Mouse (Mus musculus) frontal cortex, adult 2 months (tissue): ENCODE results near the gene Timp2. TPM values are rescaled to one million over a fixed set of nuclear protein-coding genes. Genes with fewer than 3 reads are reported as not detected.
"Not testable (repeated sequence)": the region's sequence is repeated elsewhere in the genome, so short reads cannot be mapped to it uniquely, and the experiment has no call there.

ENCODE experiments used
- DNase-seq, 2 experiments: peaks; one replicate each; pipeline ENCODE4 v3.0.0; 2022; ENCODE audit warnings: low spot score in 1 of 2; ENCODE audit errors: extremely low spot score in 1 of 2
- polyA plus RNA-seq: library from polyadenylated mRNA; depleted of rRNA; stranded (reverse); fragments of >200 nt; gene quantifications from 2 replicates; pipeline ENCODE4 v1.2.3, GENCODE M21; 2012; rRNA removed

The Timp2 gene
- 192 and 218 TPM in 2 replicates for polyA plus RNA-seq

DNA sequence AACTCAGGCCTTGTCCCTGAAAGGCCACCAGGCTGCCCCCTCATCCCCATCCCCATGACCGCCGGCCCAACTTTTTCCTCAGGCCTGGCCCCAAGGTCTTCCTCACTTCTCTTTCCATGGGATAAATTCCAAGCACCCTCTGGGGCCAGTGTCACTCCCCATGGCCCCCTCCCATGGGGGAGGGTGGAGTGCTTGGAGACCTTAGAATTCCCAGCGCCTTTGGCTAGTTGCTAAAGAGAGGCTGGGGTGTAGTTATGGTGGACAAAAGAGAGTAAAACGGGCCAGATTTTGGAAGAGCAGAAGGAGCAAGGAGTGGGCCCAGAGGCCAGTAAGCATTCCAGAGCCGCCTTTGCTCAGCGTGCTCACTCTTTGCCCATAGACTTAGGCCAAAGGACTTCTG lies at the start of gene Timp2:
Gene Timp2 (minus strand): TSS at position 101 of the 400 bp plus-strand sequence.
- DNase-seq, result no peak

DNA sequence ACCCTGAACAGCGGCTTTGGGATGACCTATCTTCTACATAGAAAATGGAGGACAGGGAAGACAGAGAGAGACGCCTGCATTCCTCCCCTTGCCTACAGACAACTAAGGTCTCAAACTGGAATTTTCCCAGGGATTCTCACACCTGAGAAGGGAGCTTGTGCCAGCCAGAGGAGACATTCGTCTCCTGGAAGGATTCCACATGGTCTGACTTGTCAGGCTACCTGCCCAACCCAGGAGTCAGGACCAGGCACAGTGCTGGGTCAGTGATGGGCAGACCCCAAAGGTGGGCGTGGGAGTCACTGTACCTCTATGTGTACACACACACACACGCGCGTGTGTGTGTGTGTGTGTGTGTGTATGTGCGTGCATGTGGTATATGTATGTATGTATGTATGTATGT lies 49.8 kb upstream of the Timp2 start:
- no peak for DNase-seq

- no peak for DNase-seq
Observed at GRCm38 (mm10) chr11:118403951-118404899, 48.7 kb upstream of the Timp2 start.

GRCm38 (mm10) chr11:118403183-118403582 lies 47.6 kb upstream of the Timp2 start:
- DNase-seq, result no peak

DNA sequence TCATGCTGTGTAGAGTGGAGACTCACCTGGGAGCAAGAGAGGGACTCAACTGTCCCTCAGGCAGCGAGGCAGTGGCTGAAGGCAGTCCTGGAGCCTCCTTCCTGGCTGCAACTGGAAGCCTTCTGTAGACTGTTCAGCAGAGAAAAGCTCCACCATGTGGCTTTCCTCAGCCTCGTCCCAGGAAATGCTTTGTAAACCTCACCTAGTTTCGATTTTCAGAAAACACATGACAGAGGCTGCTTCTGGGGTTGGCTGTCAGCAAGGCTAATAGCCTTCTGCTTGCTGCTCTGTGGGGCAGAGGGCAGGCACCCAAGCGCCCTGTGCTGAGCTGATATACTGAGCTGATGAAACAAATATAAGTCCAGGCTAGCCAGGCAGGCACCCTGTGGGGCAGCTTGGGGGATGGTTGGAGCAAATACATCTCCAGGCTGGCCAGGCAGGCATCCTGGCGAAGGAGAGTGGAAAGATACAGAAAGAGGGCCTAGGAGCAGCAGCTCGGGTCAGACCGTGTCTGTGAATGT lies 46.3 kb upstream of the Timp2 start, which contains the start of gene Lgals3bp:
Gene Lgals3bp (minus strand): TSS at position 333 of the 521 bp plus-strand sequence.
- peak; percentile 43 to 73 for DNase-seq

- no peak for DNase-seq
Observed at GRCm38 (mm10) chr11:118401195-118401594, 45.7 kb upstream of the Timp2 start.

DNA sequence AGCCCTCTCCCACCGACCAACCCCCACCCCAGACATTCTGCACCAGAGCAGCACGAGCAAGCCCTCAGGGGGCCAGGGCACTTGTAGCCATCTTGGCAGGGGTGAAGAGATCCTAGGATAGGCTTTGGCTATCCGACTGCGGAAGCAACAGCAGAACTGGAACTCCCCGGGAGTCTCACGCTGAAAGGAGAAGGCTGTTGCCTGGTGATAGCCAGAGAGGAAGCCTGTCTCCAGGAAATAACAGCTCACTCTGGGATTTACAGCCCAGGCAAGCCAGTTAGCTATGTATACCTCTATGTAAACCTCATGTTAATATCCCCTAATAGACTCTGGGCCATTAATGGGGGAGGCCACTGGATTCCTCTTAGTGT lies 45.0 kb upstream of the Timp2 start:
- DNase-seq, result no peak

DNA sequence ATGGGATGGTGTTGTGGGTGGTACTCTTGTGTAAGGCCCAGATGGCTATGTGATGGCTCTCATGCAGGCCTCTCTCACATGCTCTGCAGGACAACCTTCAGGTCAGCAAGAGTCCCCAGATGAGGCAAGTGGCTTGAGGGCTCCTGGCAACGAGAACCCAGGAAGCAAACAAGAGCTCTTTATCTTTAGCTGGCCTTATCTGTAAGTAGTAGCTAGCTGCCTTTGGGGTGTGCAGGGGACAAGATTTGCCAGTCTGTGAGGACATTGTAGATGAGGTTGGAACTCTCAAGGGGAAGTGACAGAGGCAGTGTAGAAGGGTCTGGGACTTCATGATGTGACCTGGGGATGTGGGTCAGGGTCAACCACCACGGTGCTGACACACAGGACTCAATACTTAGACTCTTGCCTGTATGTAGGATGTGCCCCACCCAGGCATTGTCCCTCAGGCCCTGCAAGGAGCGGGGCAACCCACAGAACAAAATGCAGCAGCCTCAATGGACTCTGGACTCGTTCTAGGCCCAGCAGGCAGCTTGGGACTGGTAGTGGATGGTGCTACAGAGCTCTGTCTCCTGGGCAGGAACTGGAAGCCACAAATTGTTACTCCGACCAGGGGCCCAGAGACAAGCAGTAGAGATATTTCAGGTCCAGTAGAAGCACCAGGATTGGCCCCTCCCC lies 44.5 kb upstream of the Timp2 start:
- DNase-seq, result no peak

GRCm38 (mm10) chr11:118397806-118398530 lies 42.4 kb upstream of the Timp2 start:
- DNase-seq, result no peak

DNA sequence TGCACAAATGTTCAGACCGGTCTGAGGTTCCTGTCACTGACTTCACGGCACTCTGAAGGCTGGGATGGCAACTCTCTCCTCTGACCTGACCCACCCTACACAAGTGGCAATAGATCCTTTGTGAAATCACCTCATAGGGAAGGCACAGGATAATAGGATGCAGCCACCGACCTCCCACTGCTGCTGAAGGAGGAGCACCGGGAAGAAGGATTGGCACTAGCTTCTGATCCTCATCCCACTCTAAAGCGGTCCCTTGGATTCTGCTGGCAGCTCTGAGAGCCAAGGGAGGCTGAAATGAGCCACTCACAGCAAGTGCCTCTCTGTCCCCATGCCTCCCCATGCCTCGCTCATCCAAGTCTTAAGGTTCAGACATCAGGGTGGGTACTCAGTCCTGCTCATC lies 39.0 kb upstream of the Timp2 start:
- no peak for DNase-seq

- DNase-seq, result no peak
Observed at GRCm38 (mm10) chr11:118393991-118394390, 38.5 kb upstream of the Timp2 start.

DNA sequence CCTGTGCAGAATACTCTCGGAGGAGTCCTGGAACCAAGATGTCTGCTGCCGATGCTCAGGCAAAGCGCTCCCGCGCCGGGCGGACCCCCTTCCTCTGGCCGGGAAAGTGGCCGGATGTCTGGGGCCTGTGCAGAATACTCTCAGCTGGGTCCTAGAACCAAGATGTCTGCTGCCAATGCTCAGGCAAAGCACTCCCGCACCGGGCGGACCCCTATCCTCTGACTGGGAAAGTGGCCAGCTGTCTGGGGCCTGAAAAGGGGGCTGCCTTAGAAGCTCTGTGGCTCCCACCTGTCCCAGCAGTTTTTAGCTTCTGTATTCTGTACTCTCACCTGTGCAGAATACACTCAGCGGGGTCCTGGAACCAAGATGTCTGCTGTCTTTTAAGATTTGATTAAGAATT lies 32.3 kb upstream of the Timp2 start:
- not testable (repeated sequence) for DNase-seq

DNA sequence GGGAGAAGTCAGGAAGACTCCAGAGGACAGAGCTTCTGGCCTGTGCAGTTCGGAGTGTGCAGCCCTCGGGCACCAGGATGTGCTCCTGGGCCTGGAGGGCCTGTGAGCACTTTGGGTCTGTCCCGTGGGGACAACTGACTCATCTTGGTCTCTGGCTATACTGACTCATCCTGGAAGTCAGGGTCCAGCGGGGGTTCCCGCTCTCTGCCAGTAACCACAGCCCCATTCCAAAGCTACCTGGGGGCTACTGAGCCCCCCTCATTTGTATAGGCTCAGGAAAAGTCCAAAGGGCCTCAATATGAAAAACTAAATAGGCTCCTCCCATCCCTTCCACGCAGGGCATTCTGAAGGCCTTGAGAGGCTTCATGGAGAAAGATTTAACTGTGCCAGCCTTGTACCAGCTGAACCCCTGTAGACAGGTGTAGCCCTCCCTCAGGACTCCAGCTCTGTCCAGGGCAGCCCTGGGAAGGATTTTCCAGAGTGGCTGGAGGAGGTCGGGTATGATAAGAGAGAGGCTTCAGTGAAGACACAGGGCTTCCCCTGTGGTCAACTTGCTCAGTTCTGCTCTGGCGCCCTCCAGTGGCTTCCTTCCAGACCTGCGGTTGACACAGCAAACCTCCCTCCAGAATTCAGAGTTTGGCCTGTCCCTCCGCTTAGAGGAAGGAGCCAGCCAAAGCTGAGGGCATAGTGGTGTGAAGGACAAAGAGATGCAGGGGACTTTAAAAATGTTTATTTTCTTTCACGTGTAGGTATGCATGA lies 23.9 kb upstream of the Timp2 start:
- DNase-seq, result peak in 1 of 2 experiments; percentile 94

DNA sequence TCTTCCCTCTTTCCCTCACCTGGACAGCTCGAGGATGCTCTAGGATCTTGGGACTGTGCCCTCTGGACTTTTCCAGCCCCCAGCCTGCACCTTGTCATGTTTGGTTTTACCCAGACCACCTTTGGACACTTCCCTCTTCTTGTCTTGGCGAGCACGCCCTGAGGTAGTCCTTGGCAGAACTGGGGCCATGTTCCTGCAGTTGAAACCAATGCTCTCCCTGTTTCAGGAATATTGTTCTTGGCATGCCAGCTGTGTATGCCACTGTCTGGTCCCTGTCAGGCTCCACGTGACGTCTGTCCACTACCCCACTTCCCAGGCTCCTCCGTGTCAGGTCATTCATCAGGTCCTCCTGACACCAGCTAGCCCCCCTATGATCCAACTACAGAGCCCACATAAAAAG lies 23.1 kb upstream of the Timp2 start:
- DNase-seq, result no peak

DNA sequence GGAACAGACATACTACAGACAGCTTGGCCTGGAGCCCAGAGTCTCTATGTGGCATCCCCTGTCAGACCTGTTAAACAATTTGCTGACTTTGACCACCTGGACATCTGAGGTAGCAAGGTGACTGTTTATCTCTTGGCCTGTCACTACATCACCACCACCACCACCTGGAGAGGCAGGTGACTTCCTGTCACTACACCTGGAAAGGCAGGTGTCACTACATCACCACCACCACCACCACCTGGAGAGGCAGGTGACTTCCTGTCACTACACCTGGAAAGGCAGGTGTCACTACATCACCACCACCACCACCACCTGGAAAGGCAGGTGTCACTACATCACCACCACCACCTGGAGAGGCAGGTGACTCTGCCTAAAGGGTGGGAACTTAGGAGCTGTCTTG lies 20.8 kb upstream of the Timp2 start:
- DNase-seq, result not testable (repeated sequence)

DNA sequence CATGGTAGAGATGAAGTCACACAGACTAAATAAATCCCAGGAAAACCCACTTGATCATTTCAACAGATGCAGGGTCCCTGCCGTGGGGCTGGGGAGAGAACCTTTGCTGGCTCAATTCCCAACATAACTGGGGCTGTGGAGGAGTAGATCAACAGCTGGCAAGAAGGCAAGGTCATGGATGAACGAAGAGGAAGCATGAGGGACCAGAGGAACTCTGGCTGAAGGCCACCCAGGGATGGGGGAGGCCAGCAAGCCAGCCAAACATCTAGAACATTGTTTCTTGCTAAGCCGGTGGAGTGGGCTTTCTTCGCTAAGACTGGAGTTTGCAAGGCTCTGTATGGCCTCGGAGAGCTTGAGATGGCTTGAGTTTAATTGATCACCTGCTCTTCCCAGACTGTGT lies 20.3 kb upstream of the Timp2 start:
- DNase-seq, result no peak

- DNase-seq, result no peak
Observed at GRCm38 (mm10) chr11:118375461-118375860, 19.9 kb upstream of the Timp2 start.

- DNase-seq, result no peak
Observed at GRCm38 (mm10) chr11:118375006-118375405, 19.5 kb upstream of the Timp2 start.

DNA sequence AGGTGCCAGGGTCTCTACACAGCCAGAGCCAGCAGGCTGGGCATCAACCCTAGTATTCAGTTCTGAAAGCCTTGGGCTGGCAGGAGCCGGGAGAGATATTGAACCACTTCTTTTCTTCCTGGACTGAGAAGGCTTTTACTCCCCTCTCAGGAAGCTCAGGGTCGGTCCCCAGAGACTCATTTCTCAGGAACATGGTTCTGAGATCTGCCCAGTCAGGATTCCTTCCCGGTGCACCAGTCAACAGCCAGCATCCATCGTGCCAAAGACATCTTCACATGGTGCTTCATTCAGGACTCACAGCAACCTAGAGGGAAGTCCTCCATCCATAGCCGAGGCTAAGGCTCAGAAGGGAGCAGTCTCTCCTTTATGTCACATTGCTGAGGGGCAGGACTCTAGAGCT lies 19.0 kb upstream of the Timp2 start:
- no peak for DNase-seq

DNA sequence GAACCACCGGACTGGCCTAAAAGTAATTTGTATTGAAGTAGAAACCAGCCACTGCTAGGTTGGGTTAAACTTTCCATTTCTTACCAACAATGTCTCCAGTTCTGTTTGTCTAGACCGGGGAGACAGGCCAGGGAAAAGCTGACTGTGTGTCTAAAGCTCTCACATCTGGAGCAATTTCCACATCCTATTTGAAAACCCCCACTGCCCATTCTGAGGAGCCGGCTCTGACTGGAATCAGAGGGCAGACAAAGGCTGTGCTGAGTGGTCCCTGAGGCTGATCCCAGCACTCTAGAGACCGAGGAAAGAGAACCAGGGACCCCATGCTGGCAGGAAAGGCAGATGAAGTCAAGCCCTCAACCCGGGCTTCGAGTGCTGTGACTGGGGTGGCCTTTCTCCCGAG lies 17.1 kb upstream of the Timp2 start:
- no peak for DNase-seq
